Mouse (Mus musculus) frontal cortex, postnatal 36 days (tissue): ENCODE measurements around the gene Notum.
"Not testable (repeated sequence)": the region's sequence is repeated elsewhere in the genome, so short reads cannot be mapped to it uniquely, and the experiment has no call there.

Experiments used
- DNase-seq, 2 experiments: peaks; one replicate each; pipeline ENCODE4 v3.0.0; 2022; ENCODE audit warnings: low spot score in 2 of 2

Gene Notum

DNA sequence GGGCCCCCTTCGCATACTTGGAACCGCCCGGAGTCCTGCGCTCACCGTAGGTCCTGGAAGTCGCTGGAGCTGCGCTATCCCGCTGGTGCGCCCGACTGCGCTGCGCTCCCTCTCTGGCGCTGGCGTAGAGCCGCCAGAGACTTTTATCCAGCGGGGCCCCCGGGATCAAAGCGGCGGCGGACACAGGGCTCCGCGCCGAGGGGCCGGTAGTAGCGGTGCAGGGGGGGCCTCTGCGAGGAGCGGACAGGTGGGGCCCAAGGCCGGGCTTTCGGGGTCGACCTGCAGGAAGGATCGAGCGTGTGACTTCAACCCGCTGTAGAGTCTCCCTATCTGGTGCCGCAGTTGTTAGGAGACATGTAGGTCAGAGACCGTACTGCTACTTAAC, at the start of gene Notum:
Gene Notum (minus strand): TSS at position 100 of the 385 bp plus-strand sequence.
- no peak for DNase-seq

DNA sequence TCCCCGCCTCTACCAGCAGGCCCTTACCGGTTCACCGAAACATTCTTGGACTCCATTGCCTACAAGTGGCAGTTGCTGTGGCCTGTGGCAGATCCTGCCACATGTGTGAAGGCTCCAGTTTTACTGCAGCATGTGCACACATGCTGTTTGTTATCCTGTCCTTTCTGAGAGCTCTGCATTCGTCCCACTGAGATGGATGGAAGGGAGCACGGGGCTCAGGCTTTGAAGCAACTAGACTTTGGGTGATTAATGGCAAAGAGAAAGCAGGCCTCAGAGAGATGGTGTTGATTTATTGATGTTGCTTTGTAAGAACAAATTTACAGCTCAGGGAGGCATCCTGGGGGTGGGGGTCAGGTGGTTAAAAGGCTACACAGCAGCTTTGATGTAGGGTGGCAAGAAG, 49.7 kb upstream of the Notum start:
- no peak for DNase-seq

DNA sequence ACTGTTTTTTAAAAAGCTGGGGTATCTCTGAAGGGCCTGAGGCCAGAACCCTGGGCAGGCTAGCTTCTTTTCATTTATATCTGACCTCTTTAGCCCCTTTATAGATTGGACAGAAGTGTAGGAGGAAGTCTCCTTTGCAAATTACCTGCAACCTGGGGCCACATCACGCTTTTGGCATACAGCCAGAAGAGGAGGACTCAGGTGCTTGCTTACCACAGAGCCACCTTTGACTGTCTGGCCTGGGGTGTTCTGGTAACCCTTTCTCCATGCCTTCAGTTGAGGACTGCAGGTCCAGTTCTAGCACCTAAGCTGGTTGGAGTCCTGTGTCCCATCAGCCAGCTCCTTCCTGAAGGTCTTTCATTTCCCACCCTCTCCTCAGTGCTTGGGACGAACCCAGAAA, 48.6 kb upstream of the Notum start:
- no peak for DNase-seq

DNA sequence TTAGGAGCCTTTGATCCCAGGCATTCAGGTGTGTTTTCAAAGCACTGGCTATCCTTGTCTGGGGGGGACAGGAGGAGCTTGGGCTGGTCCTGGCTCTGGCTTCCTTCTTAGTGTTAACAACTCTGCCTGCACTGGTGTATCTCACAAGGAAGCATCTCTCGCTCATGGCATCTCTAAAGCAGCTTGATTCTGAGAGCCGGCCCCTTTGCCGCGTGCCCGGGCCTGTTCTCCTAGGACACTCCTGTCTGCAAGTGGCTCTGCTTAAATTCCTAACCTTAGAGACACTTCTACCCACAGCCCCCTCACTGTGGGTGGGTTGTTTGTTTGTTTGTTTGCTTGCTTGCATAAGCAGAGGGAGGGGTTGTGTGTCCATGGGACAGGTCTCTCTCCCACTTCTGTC, 47.0 kb upstream of the Notum start:
- DNase-seq = no peak

DNA sequence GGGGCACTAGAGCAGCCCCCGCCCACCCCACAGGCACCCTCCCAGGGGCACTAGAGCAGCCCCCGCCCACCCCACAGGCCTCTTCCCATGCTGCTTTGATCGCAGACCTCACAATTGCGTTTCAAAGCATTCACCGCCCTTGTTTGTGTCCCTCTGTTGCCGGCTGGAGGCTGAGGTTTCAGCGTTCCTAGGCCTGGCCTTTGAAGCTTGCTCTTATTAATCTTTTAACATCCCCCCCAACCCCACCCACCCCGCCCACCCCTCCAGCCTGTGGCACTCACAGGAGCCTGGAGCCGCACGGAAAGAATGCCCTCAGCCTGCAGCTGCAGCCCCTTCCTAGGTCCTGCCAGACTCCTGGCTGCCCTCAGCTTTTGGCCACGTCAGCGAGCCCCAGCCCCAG, 46.2 kb upstream of the Notum start:
- no peak for DNase-seq

DNA sequence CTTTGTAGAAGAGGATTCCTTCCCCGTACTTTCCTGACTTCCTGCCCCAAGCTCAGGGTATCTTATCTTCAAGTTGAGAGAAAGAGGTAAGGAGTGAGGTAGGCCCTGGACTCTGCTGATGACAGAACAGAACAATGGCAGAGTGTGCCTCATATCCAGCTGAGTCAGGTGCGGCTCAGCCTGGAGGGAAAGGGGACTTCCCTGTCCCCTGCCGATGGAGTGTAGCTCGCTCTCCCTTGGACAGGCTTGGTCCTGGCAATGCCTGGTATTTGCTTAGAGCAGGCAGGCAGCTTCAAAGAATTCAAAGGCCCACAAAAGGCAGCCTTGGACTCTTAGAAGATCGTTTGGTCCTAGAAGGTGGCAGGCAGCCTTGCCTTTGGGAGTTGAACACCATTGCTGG, 45.1 kb upstream of the Notum start:
- DNase-seq = no peak

DNA sequence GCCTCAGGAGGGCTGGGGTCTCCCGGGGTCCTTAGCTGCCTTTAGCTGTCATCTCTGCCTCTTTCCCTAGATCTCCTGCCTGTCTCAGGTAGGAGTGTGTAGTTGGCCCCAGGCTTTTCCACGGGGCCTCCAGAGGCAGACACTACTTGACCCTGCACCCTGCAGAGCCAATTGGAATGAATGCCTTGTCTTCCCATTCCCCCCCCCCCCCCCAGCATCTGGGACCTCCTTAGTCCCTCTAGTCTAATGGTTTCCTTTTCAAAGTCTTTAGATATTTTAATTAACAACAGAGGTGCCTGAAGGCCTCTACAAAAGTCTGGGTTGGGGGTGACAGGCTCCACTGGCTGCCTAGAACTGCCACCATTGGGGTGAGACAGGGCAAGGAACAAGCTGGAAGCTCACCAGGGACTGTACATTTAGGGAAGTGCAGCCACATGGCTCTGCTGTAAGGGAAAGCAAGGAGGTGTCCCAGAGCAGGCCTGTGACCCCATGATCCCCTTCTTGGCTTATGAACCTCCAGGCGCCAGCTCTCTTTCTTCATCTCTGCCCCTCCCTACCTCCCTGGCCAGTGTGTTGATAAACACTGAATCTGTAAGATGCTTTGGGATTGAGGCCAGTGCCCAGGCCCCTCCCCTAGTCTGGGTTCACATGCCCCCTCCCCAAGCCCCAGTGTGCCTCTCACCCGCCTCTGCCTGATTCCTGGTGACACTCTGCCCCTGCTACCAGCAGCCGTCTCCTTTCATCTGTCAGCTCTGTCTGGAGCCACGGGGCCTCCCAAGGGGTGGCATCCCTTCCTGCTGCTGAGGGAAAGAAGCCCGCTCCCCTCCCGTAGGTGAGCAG, 43.7 kb upstream of the Notum start:
- no peak for DNase-seq

DNA sequence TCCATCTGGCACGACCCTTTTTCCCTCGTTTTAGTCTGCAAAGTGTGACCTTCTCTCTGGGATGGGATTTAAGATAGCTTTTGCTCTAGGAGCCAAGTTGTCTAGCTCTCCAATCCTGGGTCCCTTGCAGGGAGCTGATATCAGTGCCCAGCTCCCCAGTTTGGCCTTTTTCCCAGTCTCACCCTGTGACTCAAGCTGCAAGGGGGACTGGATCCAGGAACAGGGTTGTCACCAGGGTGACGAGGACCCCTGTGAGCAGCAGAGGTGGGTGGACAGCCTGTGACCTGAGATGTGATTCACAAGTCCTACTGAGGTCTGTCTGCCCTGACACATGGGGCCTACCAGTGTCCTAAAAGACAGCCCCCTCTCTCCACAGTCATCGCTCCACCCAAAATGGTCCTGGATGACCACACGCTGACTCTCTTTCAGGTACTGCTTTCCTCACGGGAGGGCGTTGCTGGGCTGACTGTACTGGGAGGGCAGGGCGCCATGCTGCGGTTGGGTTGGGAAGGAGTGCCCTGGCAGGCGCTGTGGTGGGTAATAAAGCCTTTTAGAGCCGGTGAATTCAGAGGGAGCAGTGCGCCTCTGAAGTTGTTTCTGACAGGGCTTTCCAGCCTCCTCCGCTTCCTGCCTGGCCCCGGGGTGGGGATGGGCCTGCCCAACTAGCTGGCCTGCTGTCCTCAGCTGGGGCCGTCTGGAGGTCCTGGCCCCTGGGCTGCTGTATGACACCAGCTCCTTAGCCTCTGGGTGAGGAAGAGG, 42.9 kb upstream of the Notum start:
- DNase-seq = no peak

DNA sequence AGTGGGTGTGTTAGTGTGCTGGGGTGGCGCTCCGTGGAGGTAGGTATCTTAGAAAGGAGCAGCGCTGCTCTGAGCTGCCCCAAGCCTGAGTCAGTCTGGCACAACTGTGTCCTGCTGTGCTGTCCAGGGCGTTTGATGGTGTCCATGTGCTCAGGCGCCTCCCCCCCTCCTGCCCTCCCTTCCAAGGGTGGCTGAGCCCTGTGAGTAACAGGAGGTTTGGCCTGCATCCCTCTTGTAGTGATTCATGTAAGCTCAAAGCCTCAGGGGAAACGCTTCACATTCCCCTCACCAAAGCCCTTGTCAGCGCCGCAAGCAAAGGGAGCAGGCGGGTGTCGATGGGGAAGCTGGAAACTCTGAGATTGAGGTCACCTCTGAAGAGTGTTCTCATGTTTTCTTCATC, 36.8 kb upstream of the Notum start:
- no peak for DNase-seq

DNA sequence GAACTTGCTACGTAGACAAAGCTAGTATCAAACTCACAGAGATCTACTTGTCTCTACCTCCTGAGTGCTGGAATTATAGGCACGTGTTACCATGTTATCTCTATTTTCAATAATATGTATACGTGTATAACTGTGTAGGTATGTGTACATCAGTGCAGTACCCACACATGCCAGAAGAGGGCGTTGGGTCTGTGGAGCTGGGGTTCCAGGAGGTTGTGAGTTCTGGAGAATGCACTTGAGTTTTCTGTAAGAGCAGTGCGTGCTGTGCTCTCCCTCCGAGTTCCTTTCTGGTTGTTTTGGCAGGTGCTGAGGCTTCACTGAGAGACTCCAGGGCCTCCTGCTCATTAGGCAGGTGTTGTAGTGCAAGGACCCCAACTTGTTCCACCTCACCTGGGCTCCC, 35.6 kb upstream of the Notum start:
- no peak for DNase-seq

DNA sequence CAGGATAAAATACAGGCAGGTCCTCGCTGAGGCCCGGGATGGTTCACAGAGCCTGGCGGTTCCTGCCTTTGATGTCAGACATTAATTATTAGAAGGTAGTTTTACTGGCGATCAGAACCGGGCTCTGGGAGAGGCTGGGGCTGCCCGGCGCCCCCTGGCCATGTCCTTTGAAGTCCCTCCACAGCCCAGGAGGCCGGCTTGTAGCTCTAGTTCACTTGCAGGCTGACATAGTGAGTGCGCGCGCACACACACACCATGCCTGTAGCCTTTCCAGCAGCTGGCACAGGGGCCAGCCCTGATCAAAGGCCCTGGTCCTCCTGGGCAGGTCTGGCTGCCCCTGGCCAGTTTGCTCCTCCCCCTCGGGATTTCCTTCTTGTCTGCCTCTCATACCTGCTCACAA, 34.7 kb upstream of the Notum start:
- no peak for DNase-seq

DNA sequence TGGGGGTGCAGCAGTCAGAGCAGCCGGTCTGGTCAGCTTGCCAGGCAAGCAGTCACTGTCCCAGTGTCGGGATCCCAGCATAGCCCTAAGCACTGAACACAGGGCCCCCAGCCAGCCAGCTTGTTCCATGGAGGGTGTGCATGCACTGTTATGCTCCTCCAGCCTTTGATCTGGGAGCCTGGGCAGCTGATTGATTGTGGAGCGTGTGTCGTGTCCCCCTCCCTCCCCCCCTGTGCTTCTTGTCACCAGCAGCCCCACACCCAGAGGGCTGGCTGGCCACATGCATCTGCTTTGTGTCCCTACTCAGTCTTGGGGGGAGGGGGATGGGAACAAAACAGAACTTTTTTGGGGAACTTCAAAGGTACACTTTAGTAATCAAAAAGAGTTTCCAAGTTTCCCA, 34.2 kb upstream of the Notum start:
- no peak for DNase-seq

DNA sequence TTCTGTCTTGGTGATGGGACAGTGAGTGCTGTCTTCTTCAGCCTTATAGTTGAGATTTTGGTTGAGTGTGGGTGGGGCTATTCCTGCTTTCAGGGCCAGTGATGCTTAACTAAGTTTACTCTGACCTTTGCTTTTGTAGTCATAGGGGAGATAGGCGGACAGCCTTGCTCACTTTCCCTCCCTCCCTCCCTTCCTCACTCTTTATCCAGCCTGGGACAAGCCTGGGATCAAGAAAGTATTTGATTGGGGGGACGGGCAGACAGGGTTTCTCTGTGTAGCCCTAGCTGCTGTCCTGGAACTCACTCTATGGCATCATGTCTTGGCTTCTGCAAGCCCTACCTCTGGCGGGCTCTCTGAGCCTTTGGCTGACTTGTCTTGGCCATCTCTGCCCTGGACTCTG, 32.5 kb upstream of the Notum start:
- no peak for DNase-seq

DNA sequence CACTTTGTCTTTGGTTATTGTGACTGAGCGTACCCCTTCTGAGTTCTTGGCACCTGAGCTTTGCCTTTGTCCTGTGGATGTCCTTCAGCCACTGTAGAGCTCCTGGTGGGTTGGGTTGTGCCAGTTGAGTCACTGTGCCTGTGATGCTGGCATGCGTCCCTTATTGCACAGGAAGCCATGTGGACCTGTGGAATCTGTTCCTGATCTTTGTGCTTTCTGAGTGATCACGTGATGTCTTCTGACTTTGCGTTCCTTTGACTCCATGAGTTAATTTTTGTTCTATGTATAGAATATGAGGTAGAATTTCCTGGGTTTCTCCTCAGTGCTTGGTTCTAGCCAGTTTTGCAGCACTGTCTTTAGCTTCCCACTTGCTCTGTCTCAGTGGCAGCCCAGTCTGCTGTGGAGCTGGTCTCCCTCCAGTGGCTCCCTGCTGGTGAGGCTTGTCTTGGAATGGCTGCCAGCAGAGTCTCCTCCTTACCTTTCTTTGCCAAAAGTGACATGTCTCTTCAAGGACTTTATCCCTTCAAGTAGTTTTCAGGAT, 31.6 kb upstream of the Notum start:
- peak in 1 of 2 experiments; percentile 51 for DNase-seq

DNA sequence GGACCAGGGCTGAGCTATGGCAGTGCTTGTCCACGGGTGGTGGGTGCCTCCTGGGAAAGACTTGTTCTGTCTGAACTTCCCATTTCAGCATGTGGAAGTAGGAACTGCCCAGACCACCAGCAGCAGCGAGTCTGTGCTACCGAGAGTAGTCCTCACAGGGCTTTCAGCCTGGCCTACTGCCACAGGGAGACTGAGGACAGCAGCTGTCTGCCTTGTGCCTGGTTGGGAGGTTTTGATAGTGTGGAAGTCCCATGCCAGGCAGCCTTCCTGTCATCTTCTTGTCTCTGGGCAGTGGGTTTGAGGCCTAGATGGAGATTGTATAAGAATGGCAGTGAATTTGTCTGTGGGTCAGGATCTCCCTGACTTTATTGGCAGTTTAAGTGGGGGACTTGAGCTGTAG, 28.4 kb upstream of the Notum start:
- no peak for DNase-seq

DNA sequence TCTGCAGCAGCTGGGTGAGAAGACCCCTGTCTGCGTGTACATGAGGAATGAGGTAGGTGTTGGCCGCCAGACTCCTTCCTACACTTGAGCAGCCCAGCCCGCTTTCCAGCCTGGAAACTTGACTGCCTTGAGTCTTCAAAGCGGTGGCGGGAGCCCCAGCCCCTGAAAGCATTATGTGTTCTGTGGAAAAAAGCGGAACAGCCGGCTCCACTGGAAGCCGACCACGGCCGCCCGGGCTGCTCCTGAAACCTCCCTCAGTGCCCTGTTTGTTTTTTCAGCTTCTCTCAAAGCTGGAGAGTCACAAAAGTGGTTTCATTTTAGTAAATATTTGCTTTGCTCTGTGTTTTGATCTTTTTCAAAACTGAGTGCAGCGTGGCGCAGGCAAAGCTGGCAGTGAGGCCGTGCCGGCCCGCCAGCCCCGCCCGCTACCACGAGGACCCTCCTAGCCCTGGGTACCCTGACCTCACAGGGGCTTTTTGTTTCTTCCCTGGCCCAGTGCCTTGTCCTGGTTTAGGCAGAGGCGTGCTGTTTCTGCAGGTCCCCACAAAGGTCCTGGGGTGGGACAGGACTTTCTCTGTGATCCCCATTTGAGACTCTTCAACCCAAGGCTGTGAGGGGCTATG, 25.8 kb upstream of the Notum start:
- DNase-seq = no peak

DNA sequence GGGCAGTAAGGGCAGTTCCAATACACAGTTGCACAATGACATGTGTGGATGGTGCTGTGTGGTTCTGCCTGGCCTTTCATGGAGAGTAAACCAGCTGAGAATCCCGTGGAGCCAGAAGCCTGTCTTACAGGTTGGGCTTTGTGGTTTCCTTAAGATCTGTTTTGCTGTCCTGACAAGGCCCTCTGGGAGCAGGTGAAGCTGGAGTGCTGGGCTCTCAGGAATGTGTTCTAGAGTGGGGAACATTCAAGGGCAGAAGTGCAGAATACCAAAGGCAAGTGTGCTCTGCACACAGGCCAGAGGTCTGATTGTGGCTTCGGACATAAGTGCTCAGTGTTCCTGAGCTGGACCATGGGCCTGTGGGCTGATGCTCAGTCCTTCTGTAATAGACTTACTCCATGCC, 23.7 kb upstream of the Notum start:
- no peak for DNase-seq

DNA sequence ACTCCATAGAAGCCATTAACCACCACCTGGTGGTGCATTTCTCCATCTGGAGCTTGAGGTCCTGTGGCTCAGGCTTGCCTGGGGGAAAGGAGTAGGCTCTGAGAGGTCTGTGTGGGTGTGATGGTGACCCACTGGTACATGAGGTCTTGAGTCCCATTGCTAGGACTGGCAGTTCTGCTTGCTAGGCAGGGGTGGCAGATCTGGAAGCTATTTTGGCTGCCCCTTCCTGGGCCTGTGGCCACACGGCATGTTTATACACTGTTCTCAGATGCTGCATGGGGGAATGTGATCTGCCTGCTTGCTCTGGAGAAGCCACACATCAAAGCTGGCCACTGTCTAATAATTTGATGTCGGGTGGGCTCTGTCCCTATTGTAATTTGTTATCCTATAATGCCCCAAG, 23.1 kb upstream of the Notum start:
- DNase-seq = no peak

DNA sequence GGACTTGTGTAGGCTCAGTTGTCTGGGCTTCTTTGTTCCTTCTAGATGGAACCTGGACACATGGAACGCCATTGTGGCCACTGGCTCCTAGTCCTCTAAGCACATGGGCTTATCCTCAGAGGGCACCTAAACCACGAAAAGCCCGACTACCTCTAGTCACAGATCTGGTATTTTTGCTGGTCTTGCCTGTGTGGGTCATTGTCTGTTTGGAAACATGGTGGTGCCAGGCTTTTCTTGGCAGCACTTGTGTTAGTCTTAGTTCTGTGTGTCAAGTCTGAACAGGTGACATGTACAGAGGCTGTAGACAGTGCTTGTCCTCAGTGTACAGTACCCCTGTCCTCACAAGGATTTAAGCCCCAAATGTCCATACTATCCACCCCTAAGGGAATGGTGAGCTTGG, 22.6 kb upstream of the Notum start:
- DNase-seq = no peak

DNA sequence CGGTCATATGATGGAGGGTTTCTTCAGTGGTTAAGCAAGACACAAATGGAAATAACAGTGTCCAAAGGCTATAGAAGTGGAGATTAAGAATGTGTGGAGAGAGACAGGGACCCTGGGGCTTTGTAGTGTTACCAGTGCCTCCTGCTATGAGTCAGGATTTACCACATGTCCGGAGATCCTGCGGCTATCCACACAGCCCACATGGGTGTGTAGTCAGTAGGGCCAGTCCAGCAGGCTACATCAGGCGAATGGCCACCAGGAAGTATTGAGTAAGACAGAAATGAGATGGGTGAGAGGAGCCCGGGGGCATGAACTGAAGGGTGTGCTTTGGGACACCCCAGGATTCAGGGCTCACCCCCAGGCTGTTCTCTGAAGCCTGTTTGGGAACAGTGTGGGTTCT, 21.7 kb upstream of the Notum start:
- DNase-seq = no peak

DNA sequence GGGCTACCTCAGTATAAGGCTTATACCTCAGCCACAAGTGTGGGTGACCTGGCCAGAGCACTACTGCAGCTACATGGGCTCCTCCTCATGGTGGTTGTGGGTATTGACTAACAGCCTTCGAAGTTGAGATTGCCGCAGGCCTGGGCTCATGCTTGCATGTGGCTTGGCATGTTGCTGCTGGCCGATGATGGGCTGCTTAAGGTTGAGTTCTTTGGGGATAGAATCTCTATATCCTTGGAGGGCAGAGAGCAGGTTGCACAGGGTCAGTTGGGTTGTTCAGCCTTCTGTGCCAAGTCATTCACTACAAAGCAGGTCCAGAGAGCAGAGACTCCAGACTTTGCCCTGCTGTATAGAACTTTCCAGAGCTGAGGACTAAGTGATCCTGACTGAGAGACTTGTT, 18.9 kb upstream of the Notum start:
- DNase-seq = no peak

DNA sequence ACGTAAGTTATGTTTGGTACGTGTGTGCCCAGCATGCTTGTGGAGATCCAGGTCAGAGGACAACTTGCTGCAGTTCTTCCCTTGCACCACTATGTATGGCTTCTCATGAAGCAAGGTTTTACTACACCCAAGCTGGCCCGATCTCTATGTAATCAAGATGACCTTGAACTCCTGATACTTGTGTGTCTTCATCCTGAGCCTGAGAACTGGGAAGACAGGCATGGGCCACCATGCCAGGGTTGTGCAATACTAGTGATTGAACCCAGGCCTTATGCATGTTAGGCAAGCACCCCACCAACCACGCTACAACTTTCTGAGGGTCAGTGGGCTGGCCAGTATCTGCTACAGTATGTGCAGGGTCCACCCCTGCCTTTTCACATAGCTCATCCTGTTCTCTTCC, 16.0 kb upstream of the Notum start:
- no peak for DNase-seq

DNA sequence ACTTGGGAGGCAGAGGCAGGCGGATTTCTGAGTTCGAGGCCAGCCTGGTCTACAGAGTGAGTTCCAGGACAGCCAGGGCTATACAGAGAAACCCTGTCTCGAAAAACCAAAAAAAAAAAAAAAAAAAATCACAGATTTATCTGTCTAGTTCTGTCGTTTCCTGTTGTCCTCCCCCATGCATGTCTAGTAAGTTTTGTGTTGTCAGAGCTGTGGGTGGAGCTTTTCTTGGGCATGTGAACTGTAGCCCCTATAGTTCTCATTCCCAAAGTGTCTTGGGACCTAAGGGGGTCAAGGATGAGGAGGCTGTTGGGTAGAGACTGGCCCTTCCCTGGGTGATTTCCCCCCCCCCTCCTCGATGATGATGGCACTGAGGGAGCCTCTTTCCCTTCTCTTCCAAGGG, 14.9 kb upstream of the Notum start:
- not testable (repeated sequence) for DNase-seq
